Mouse (Mus musculus) neural tube, embryonic 14.5 days (tissue): ENCODE data around the gene Kcna3. TPM values are rescaled to one million over a fixed set of nuclear protein-coding genes. Genes with fewer than 3 reads are reported as not detected.
A peak's percentile ranks its signal among the peaks of the same experiment; 100 is the strongest.

Experiments
- ATAC-seq: fragments of 200-750 bp; cut with Nextera tagmentation; 2 replicates; pipeline ENCODE4 v1.8.0; 2017; ENCODE audit warnings: low read depth, mild to moderate bottlenecking, moderate TSS enrichment, moderate library complexity
- H3K27ac ChIP-seq: fragments of 300-500 bp; sonication (generic); 2 replicates; pipeline ENCODE4 v1.5.1; 2014; ENCODE audit warnings: low read depth, mild to moderate bottlenecking, control low read depth, low read length, moderate library complexity, mixed read lengths
- H3K27me3 ChIP-seq: fragments of 300-500 bp; sonication (generic); 2 replicates; pipeline ENCODE4 v1.6.1; 2014; ENCODE audit warnings: low read length; ENCODE audit not compliant: control insufficient read depth, insufficient read depth
- H3K36me3 ChIP-seq: fragments of 300-500 bp; sonication (generic); 2 replicates; pipeline ENCODE4 v1.6.1; 2014; ENCODE audit warnings: low read length, mixed read lengths; ENCODE audit not compliant: control insufficient read depth, insufficient read depth
- H3K4me1 ChIP-seq: fragments of 300-500 bp; sonication (generic); 2 replicates; pipeline ENCODE4 v1.6.1; 2014; ENCODE audit warnings: low read length; ENCODE audit not compliant: control insufficient read depth, insufficient read depth
- H3K4me2 ChIP-seq: fragments of 300-500 bp; sonication (generic); 2 replicates; pipeline ENCODE4 v1.6.1; 2014; ENCODE audit warnings: mild to moderate bottlenecking, low read depth, low read length, control low read depth
- H3K4me3 ChIP-seq: fragments of 300-500 bp; sonication (generic); 2 replicates; pipeline ENCODE4 v1.5.1; 2014; ENCODE audit warnings: low read depth, low read length, control low read depth, mixed read lengths
- H3K9ac ChIP-seq: fragments of 300-500 bp; sonication (generic); replicated peaks from 2 replicates; pipeline ENCODE4 v1.6.1; 2014; ENCODE audit warnings: low read depth, mild to moderate bottlenecking, control low read depth, low read length, mixed read lengths
- H3K9me3 ChIP-seq: fragments of 300-500 bp; sonication (generic); 2 replicates; pipeline ENCODE4 v1.6.1; 2016; ENCODE audit warnings: low read length; ENCODE audit not compliant: control insufficient read depth
- WGBS: fragments of 180-500 bp; shearing (Covaris S2); extraction: QIAGEN DNeasy Blood & Tissue Kit; methylation state at CpG from one replicate; pipeline ENCODE4 v1.1.7; 2014; 5-methylcytosine and 5-hydroxymethylcytosine counted together
- polyA plus RNA-seq: library from polyadenylated mRNA; unstranded; fragments of >200 nt; fragmentation: Nextera tagmentation; extraction: Ambion mirVana; gene quantifications from 2 replicates; pipeline ENCODE4 v1.2.1, GENCODE M21; 2014

Kcna3 gene
- polyA plus RNA-seq, 1 experiment from 2014 or later = 10.3 TPM

DNA sequence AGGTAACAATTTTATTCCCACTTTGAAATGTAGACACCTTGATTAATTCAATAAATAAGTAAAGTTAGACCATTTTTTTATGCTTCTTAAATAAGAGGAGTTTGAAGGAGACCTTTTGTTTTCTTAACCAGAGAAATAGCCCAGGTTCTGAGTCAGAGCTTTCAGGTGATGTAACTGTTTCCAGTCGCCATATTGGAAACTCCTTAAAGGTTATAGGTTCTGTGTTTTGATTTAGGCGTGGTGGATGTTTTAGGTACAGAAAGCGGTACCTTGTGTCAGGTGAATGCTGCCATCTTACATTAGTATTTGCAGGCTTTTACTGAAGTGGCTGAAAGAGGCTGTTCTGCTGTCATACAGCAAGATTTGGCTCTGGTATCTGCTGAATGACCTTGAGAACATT is 4.4 kb downstream of the Kcna3 start:
- Histone ChIP-seq H3K4me2 (peak overlapping the region; percentile 71), H3K9ac (no peak overlapping the region), H3K4me3 (peak overlapping the region; percentile 17), H3K27me3 (no peaks in the 10 kb centered on the region), H3K27ac (no peak overlapping the region), H3K36me3 (no peaks in the 10 kb centered on the region), H3K4me1 (peaks cover 16% of the 10 kb centered on the region), H3K9me3 (no peaks in the 10 kb centered on the region)
- 89% methylated on average over 3 of the region's 3 CpGs for WGBS
- no peak for ATAC-seq

DNA sequence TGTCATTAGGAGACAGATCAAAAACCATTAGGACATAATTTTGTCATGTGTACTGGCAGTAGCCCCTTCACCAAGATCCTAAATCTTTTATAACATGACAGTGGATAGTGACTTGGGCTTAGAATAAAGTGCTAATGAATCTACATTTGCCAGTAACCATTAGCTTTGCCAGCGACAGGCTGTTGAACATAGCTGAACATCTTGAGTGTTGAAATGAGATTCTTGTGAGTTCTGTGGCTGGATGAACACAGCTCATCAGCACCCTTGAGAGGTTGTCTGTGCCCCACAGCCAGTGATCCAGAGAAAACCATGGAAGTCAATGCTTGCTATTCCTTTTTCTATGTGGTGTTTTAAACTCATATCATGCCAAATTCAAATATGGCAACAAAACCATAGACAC is 5.7 kb downstream of the Kcna3 start:
- no peak overlapping the region for H3K27ac ChIP-seq
- H3K9me3 ChIP-seq = no peaks in the 10 kb centered on the region
- peaks cover 16% of the 10 kb centered on the region for H3K4me1 ChIP-seq
- no peak for ATAC-seq
- no peak overlapping the region; the same call in 1 of the 2 replicates for H3K4me3 ChIP-seq
- no peak overlapping the region for H3K9ac ChIP-seq
- no peaks in the 10 kb centered on the region for H3K36me3 ChIP-seq
- no peaks in the 10 kb centered on the region for H3K27me3 ChIP-seq
- H3K4me2 ChIP-seq = peak overlapping the region; percentile 35
- 63% methylated on average over 1 of the region's 1 CpGs for WGBS

DNA sequence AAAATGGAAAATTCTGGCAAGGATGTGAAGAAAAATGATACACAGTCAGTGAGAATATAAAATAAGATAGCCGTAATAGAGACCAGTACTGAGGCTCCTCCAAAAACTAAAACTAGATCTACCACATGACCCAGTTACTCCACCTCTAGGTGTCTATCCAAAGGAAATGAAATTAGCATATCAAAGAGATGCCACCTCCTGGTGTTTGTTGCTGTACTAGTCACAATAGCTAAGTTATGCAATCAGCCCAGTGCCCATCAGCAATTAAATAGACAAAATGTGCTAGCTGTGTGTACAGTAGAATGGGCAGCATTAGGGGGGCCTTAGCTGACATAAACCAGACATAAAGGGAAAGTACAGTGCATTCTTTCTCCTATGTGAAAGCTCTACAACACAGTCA is 25.5 kb downstream of the Kcna3 start:
- H3K4me2 ChIP-seq = no peak overlapping the region
- no peaks in the 10 kb centered on the region for H3K9me3 ChIP-seq
- no peaks in the 10 kb centered on the region for H3K4me1 ChIP-seq
- no peaks in the 10 kb centered on the region for H3K27me3 ChIP-seq
- H3K36me3 ChIP-seq = no peaks in the 10 kb centered on the region
- no peak overlapping the region for H3K9ac ChIP-seq
- H3K4me3 ChIP-seq = no peak overlapping the region
- 90% methylated on average over 1 of the region's 1 CpGs for WGBS
- no peak for ATAC-seq
- H3K27ac ChIP-seq = no peak overlapping the region

DNA sequence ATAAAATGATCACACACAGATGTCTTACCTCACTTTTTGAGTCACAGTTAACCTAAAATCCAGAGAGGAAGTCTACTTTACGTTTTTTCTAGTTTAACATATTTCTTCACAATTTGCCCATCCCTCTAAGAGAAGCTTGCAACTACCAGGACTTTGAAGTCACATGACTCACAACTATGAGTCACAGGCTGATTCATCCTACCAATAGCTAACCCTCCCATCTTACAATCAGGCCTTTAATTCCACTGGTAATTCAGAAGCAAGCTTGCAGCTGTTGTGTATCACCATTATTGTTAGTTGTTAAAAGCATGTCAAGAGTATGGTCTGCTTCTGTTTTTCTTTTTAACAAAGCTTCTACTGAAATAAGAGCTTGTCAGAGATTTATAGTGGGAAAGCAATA is 26.8 kb downstream of the Kcna3 start:
- WGBS = 91% methylated on average over 1 of the region's 1 CpGs
- no peaks in the 10 kb centered on the region for H3K9me3 ChIP-seq
- H3K4me3 ChIP-seq = no peak overlapping the region
- no peak overlapping the region for H3K4me2 ChIP-seq
- H3K36me3 ChIP-seq = no peaks in the 10 kb centered on the region
- H3K9ac ChIP-seq = no peak overlapping the region
- no peak for ATAC-seq
- no peak overlapping the region for H3K27ac ChIP-seq
- no peaks in the 10 kb centered on the region for H3K27me3 ChIP-seq
- H3K4me1 ChIP-seq = no peaks in the 10 kb centered on the region

DNA sequence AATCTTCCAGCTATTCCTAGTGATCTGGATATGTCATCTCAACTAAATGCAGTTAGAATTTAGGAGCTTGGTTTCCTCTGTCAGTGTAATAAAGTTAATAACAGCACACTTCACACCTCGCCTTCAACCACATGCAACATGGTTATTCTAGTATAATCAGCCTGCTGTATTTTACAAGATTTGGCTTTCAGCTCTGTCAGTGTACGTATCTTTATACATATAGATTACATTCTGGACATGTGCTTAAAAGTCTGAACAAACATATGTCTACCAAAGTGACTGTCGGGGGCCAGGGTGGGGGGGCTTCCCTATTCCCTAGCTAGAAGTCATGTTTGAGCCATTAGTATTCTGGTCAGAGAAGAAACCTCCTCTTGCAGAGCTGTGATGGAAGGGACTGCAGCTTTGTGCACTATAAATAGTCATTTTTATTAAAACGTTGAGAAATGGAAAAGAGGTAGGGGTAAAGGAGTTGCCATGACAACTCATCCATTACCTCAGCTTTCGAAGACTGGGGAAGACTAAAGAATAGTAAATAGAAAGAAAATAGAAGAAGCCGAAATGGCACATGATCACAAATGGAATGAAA is 29.6 kb downstream of the Kcna3 start:
- H3K36me3 ChIP-seq = no peaks in the 10 kb centered on the region

DNA sequence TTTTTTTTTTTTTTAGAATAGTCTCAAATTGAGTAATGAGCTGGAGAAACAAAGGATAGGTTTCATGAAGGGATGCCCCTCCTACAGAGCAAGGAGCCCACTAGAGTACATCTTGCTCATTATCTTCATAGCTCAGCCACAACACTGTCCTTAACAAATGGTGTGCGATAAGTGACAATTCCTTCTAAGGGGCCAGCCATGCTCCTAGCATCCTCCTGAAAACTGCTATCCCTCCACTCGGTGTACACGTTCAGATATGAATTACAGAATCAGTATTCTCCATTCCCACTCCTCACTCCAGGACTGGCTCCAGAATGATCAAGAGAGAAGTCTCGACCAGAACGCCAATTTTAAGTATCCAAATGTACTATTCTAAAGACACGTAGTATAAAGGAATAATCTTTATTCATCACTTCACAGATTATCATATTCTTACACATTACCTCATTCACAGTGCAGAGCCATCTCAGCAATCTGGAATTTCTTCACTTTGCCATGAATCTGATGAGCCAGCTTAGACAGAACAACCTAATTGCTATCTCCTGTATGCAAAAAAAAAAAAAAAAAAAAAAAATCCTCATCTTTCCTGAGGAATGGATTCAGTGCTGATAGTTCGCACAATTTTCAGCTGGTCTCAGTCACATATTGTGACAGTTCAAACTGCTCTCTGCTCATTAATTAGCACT is 30.3 kb downstream of the Kcna3 start:
- Histone ChIP-seq H3K27me3 (no peaks in the 10 kb centered on the region), H3K4me2 (no peak overlapping the region), H3K9me3 (no peaks in the 10 kb centered on the region), H3K36me3 (no peaks in the 10 kb centered on the region), H3K9ac (no peak overlapping the region), H3K4me1 (no peaks in the 10 kb centered on the region), H3K27ac (no peak overlapping the region), H3K4me3 (no peak overlapping the region)
- WGBS = 85% methylated on average over 7 of the region's 7 CpGs
- ATAC-seq = no peak; the same call in 1 of the 2 replicates

More for the DNA sequence above, 29.6 kb downstream of the Kcna3 start:
- WGBS = 62% methylated on average over 6 of the region's 6 CpGs
- peak; percentile 68; the same call in 1 of the 2 replicates for ATAC-seq
- no peaks in the 10 kb centered on the region for H3K4me1 ChIP-seq
- no peaks in the 10 kb centered on the region for H3K9me3 ChIP-seq
- no peak overlapping the region for H3K27ac ChIP-seq
- H3K9ac ChIP-seq = no peak overlapping the region
- H3K4me2 ChIP-seq = no peak overlapping the region
- H3K27me3 ChIP-seq = no peaks in the 10 kb centered on the region
- H3K4me3 ChIP-seq = no peak overlapping the region

DNA sequence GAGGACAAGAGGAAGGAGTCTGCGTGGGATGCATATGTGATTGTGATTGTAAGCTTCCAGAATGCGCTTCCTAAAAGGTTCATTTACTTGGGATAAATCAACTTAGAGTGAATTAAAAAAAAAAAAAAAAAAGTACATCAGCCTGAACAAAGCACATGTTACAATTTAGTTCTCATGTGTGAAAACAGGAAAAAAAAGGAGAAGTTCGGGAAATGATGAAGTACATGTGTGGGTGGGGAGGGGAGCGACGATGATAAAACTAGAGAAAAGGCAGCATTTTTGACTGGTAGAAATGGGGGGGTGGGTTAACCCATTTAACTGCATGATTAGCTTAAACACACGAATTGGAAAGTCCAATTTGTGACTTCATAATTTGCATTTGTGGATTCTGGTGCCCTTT is 31.3 kb downstream of the Kcna3 start:
- ATAC-seq = no peak
- Histone ChIP-seq H3K9me3 (no peaks in the 10 kb centered on the region), H3K27me3 (no peaks in the 10 kb centered on the region), H3K4me2 (no peak overlapping the region), H3K4me3 (no peak overlapping the region), H3K27ac (no peak overlapping the region), H3K4me1 (no peaks in the 10 kb centered on the region), H3K36me3 (no peaks in the 10 kb centered on the region), H3K9ac (no peak overlapping the region)
- WGBS = 79% methylated on average over 6 of the region's 6 CpGs

DNA sequence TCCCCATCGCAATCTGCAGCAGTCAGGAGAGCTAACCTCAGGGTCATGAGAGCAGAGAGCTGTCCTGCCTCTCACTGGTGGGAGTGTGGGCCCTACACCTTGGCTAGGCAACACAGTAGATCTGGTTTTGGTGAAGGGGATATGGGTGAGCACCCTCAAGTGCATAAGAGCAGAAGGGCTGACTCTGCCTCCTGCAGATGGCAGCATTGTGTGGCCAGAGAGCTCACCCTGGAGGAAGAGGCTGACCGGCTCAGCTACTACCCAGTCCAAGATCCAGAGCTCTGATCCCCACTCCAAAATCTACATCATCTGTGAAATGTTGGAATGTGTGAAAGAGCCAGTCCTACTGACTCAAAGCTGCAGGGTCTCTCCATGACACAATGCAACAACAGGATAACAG is 37.9 kb downstream of the Kcna3 start:
- H3K4me1 ChIP-seq = no peaks in the 10 kb centered on the region
- no peak overlapping the region for H3K9ac ChIP-seq
- H3K4me3 ChIP-seq = no peak overlapping the region
- H3K9me3 ChIP-seq = no peaks in the 10 kb centered on the region
- 64% methylated on average over 2 of the region's 2 CpGs for WGBS
- no peak overlapping the region for H3K27ac ChIP-seq
- no peak for ATAC-seq
- H3K4me2 ChIP-seq = no peak overlapping the region
- no peaks in the 10 kb centered on the region for H3K27me3 ChIP-seq
- no peaks in the 10 kb centered on the region for H3K36me3 ChIP-seq

DNA sequence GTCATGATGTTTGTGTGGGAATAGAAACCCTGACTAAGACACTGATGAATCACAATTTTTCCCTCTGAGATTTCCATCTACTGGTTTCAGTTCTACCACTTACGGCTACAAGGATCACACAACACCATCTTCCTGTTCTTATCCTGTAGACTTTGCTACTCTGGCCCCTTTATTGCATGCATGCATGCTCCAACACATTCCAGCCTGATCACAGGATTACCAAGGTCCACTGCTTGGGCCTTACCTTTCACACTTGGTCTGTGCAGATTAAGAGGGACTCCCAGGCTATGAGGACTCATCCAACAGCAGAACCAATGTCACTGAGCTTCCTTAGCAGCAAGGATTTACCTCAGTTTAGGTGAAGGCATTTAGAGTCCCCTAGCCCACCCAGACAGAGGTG is 39.7 kb downstream of the Kcna3 start:
- Histone ChIP-seq H3K4me2 (no peak overlapping the region), H3K4me1 (no peaks in the 10 kb centered on the region), H3K27ac (no peak overlapping the region), H3K36me3 (no peaks in the 10 kb centered on the region), H3K27me3 (no peaks in the 10 kb centered on the region), H3K9me3 (no peaks in the 10 kb centered on the region), H3K4me3 (no peak overlapping the region), H3K9ac (no peak overlapping the region)
- no peak for ATAC-seq
- 81% methylated on average over 1 of the region's 1 CpGs for WGBS
